Mouse (Mus musculus) CH12.LX (cell line): ENCODE data around the gene Cecr2. TPM values are rescaled to one million over a fixed set of nuclear protein-coding genes. Genes with fewer than 3 reads are reported as not detected.
A peak's percentile ranks its signal among the peaks of the same experiment; 100 is the strongest.

ENCODE experiments used
- DNase-seq: peaks from one replicate; pipeline ENCODE4 v3.0.0-alpha.2; 2013; ENCODE audit errors: extremely low read depth
- H3K27ac ChIP-seq: 2 replicates; pipeline ENCODE4 v1.5.1; 2012; ENCODE audit warnings: low read depth, mild to moderate bottlenecking, control low read depth, moderate library complexity; ENCODE audit not compliant: insufficient read depth
- H3K27me3 ChIP-seq: replicated peaks from 2 replicates; pipeline ENCODE3; 2012; ENCODE audit warnings: inconsistent platforms
- H3K36me3 ChIP-seq, 2 experiments: replicated peaks in 1 of 2; 2 replicates each; pipeline versions ENCODE3 to v1.6.1; 2012; ENCODE audit warnings: inconsistent platforms in 1 of 2, low read length in 1 of 2, mild to moderate bottlenecking in 1 of 2, mixed read lengths in 1 of 2, moderate library complexity in 1 of 2; ENCODE audit not compliant: control insufficient read depth in 1 of 2, insufficient read depth in 1 of 2
- H3K4me1 ChIP-seq, 2 experiments: 2 replicates each; pipeline ENCODE4 v1.6.1; 2012; ENCODE audit warnings: inconsistent platforms in 1 of 2, moderate library complexity in 1 of 2; ENCODE audit not compliant: insufficient read depth in 2 of 2, control insufficient read depth in 1 of 2
- H3K4me2 ChIP-seq: 2 replicates; pipeline ENCODE4 v1.6.1; 2012; ENCODE audit warnings: low read depth, mild to moderate bottlenecking, control low read depth; ENCODE audit not compliant: poor library complexity, insufficient read depth, severe bottlenecking
- H3K4me3 ChIP-seq, 3 experiments: fragments of 150-350 bp in 1 of 3; sonication (generic) in 1 of 3; replicated peaks in 1 of 3; 2 replicates each; pipeline versions ENCODE3 to v1.5.1; 2011 to 2012; ENCODE audit warnings: low read depth in 2 of 3, low read length in 2 of 3, mild to moderate bottlenecking in 2 of 3, moderate library complexity in 2 of 3, control low read depth in 1 of 3, improper control_type of control experiment in 1 of 3, inconsistent platforms in 1 of 3, mixed read lengths in 1 of 3; ENCODE audit not compliant: poor library complexity in 1 of 3
- H3K79me2 ChIP-seq: replicated peaks from 2 replicates; pipeline ENCODE4 v1.6.1; 2012; ENCODE audit warnings: mild to moderate bottlenecking, moderate library complexity; ENCODE audit not compliant: control insufficient read depth, poor library complexity, insufficient read depth, severe bottlenecking; ENCODE audit errors: extremely low read depth
- H3K9ac ChIP-seq: 2 replicates; pipeline ENCODE4 v1.6.1; 2012; ENCODE audit warnings: low read depth, mild to moderate bottlenecking, control low read depth, moderate library complexity; ENCODE audit not compliant: insufficient read depth
- H3K9me3 ChIP-seq: replicated peaks from 2 replicates; pipeline ENCODE3; 2012; ENCODE audit warnings: low read length, inconsistent platforms, mixed read lengths
- BHLHE40 ChIP-seq: IDR thresholded peaks from 2 replicates; pipeline ENCODE4 v1.6.1; 2011; ENCODE audit warnings: mild to moderate bottlenecking, low read depth, low read length, improper control_type of control experiment
- CHD2 ChIP-seq: IDR thresholded peaks from 2 replicates; pipeline ENCODE4 v1.6.1; 2011; ENCODE audit warnings: low read length, improper control_type of control experiment
- E2F4 ChIP-seq: IDR thresholded peaks from 2 replicates; pipeline ENCODE4 v1.6.1; 2011; ENCODE audit warnings: low read depth, low read length, improper control_type of control experiment; ENCODE audit not compliant: insufficient replicate concordance
- ETS1 ChIP-seq: conservative IDR thresholded peaks from 2 replicates; pipeline ENCODE4 v1.6.1; 2012; ENCODE audit warnings: low read depth, mild to moderate bottlenecking, inconsistent platforms, low read length, improper control_type of control experiment, moderate library complexity
- HCFC1 ChIP-seq: IDR thresholded peaks from 2 replicates; pipeline ENCODE4 v1.6.1; 2012; ENCODE audit warnings: low read depth, mild to moderate bottlenecking, inconsistent platforms, low read length, improper control_type of control experiment
- IRF4 ChIP-seq: IDR thresholded peaks from 2 replicates; pipeline ENCODE4 v1.6.1; 2014; ENCODE audit warnings: low read depth, mild to moderate bottlenecking, inconsistent platforms, low read length, improper control_type of control experiment
- JUND ChIP-seq: conservative IDR thresholded peaks from 2 replicates; pipeline ENCODE4 v1.6.1; 2011; ENCODE audit warnings: low read depth, low read length, improper control_type of control experiment
- MAX ChIP-seq: IDR thresholded peaks from 2 replicates; pipeline ENCODE4 v1.6.1; 2011; ENCODE audit warnings: low read length, improper control_type of control experiment
- MAZ ChIP-seq: IDR thresholded peaks from 2 replicates; pipeline ENCODE4 v1.6.1; 2012; ENCODE audit warnings: low read depth, mild to moderate bottlenecking, inconsistent platforms, low read length, improper control_type of control experiment, moderate library complexity
- MEF2A ChIP-seq: IDR thresholded peaks from 2 replicates; pipeline ENCODE4 v1.6.1; 2014; ENCODE audit warnings: low read depth, mild to moderate bottlenecking, inconsistent platforms, low read length, improper control_type of control experiment, borderline replicate concordance
- MXI1 ChIP-seq: IDR thresholded peaks from 2 replicates; pipeline ENCODE4 v1.6.1; 2011; ENCODE audit warnings: mild to moderate bottlenecking, low read depth, low read length, improper control_type of control experiment
- NELFE ChIP-seq: IDR thresholded peaks from 2 replicates; pipeline ENCODE4 v1.6.1; 2011; ENCODE audit warnings: low read depth, low read length, improper control_type of control experiment
- NRF1 ChIP-seq: IDR thresholded peaks from 2 replicates; pipeline ENCODE4 v1.6.1; 2014; ENCODE audit warnings: low read depth, mild to moderate bottlenecking, inconsistent platforms, low read length, improper control_type of control experiment, moderate library complexity
- PAX5 ChIP-seq: IDR thresholded peaks from 2 replicates; pipeline ENCODE4 v1.6.1; 2012; ENCODE audit warnings: low read length, inconsistent platforms, mixed read lengths
- POLR2A ChIP-seq: IDR thresholded peaks from 2 replicates; pipeline ENCODE4 v1.6.1; 2011; ENCODE audit warnings: low read depth, mild to moderate bottlenecking, improper control_type of control experiment, low read length
- POLR2AphosphoS2 ChIP-seq: IDR thresholded peaks from 2 replicates; pipeline ENCODE4 v1.6.1; 2011; ENCODE audit warnings: low read depth, low read length, improper control_type of control experiment
- RCOR1 ChIP-seq: conservative IDR thresholded peaks from 2 replicates; pipeline ENCODE4 v1.6.1; 2012; ENCODE audit warnings: low read depth, mild to moderate bottlenecking, inconsistent platforms, low read length, improper control_type of control experiment
- SIN3A ChIP-seq: IDR thresholded peaks from 2 replicates; pipeline ENCODE4 v1.6.1; 2012; ENCODE audit warnings: low read length, improper control_type of control experiment, inconsistent platforms
- SMC3 ChIP-seq: IDR thresholded peaks from 2 replicates; pipeline ENCODE4 v1.6.1; 2011; ENCODE audit warnings: low read depth, low read length, improper control_type of control experiment
- TBP ChIP-seq: conservative IDR thresholded peaks from 2 replicates; pipeline ENCODE4 v1.6.1; 2011; ENCODE audit warnings: low read depth, low read length, improper control_type of control experiment
- TCF12 ChIP-seq: IDR thresholded peaks from 2 replicates; pipeline ENCODE4 v1.6.1; 2014; ENCODE audit warnings: low read depth, mild to moderate bottlenecking, inconsistent platforms, low read length, improper control_type of control experiment
- UBTF ChIP-seq: IDR thresholded peaks from 2 replicates; pipeline ENCODE4 v1.6.1; 2012; ENCODE audit warnings: low read depth, mild to moderate bottlenecking, inconsistent platforms, low read length, improper control_type of control experiment, moderate library complexity
- USF1 ChIP-seq: IDR thresholded peaks from 2 replicates; pipeline ENCODE4 v1.6.1; 2014; ENCODE audit warnings: low read depth, mild to moderate bottlenecking, inconsistent platforms, low read length, improper control_type of control experiment
- dilution Hi-C: fragments of 300-500 bp; cut with MboI; formaldehyde crosslinking; loops from 2 replicates; pipeline ENCODE4 v1.14.3; 2020; ENCODE audit warnings: low sequenced_read_pairs; ENCODE audit not compliant: extremely low pct_unique_long_range_greater_than_20kb, extremely low pct_ligation_motif_present
- in situ Hi-C: fragments of 300-500 bp; cut with MboI; formaldehyde crosslinking; loops from 3 replicates; pipeline ENCODE4 v1.14.3; 2019; ENCODE audit warnings: low sequenced_read_pairs, low pct_ligation_motif_present, low pct_unique_long_range_greater_than_20kb, mixed read lengths
- polyA plus RNA-seq: library from polyadenylated mRNA; unstranded; fragments of >175 nt; gene quantifications from 2 replicates; pipeline ENCODE4 v1.2.1, GENCODE M21; 2012; ENCODE audit warnings: low read depth; ENCODE audit not compliant: insufficient read length
- total RNA-seq, 2 experiments: library from RNA; depleted of rRNA; stranded (reverse); fragments of 300-350 nt in 1 of 2; fragments of >200 nt in 1 of 2; gene quantifications; 2 replicates each; pipeline ENCODE4 v1.2.3; 2012 to 2014

The Cecr2 gene
- total RNA-seq (2012; rRNA removed) (10.6 and 12.5 TPM in 2 replicates), total RNA-seq (2014; rRNA removed) (5.7 and 6.6 TPM in 2 replicates), polyA plus RNA-seq (15.0 and 16.9 TPM in 2 replicates)

GRCm38 (mm10) chr6:120665816-120666760, at the start of gene Cecr2:
Gene Cecr2 (plus strand): TSS chr6:120666369.
- Histone ChIP-seq H3K9ac (peak within 1 kb of the TSS; percentile 90), H3K9me3 (no peaks in the 10 kb centered on the region), H3K4me2 (peak within 1 kb of the TSS; percentile 63), H3K27ac (peak within 1 kb of the TSS; percentile 93), H3K27me3 (peaks cover 4% of the 10 kb centered on the region), H3K36me3 (no peaks in the 10 kb centered on the region), H3K4me3 (peak within 1 kb of the TSS; percentile 82 to 95 (median 88)), H3K4me1 (peaks cover 5 to 29% of the 10 kb centered on the region in 2 experiments; a peak in 3 of 4 replicates), H3K79me2 (peaks cover 36% of the 10 kb centered on the region)
- peak; percentile 58 for DNase-seq
- in situ Hi-C loops: no loop called here
- TF ChIP-seq POLR2AphosphoS2 (no peak), SMC3 (no peak), POLR2A (peak; percentile 65), TBP (0 out of 2 replicates have a peak, but pooled peaks have one; percentile 20), E2F4 (no peak), NRF1 (0 out of 2 replicates have a peak, but pooled peaks have one; percentile 4), MAZ (0 out of 2 replicates have a peak, but pooled peaks have one; percentile 18), SIN3A (peak; percentile 77), IRF4 (peak; percentile 8; the same call in 1 of the 2 replicates), MXI1 (peak; percentile 97), NELFE (no peak), BHLHE40 (peak; percentile 77), TCF12 (peak; percentile 18), MAX (peak; percentile 22; the same call in 1 of the 2 replicates), HCFC1 (no peak), MEF2A (peak; percentile 18; the same call in 1 of the 2 replicates), USF1 (peak; percentile 34), CHD2 (peak; percentile 74), UBTF (peak; percentile 91; the same call in 1 of the 2 replicates)
- dilution Hi-C loops: no loop called here

- no peaks in the 10 kb centered on the region for H3K36me3 ChIP-seq
- H3K79me2 ChIP-seq: no peaks in the 10 kb centered on the region
- no peaks in the 10 kb centered on the region for H3K27me3 ChIP-seq
- H3K9me3 ChIP-seq: no peaks in the 10 kb centered on the region
- dilution Hi-C loops (no loop called here), in situ Hi-C loops (no loop called here)
- DNase-seq: no peak
- no peak overlapping the region for H3K4me3 ChIP-seq
- H3K9ac ChIP-seq: no peak overlapping the region
- no peak overlapping the region for H3K27ac ChIP-seq
- TF ChIP-seq JUND (no peak), ETS1 (no peak), MEF2A (no peak), PAX5 (no peak), RCOR1 (no peak)
- H3K4me1 ChIP-seq: peaks cover 12 to 32% of the 10 kb centered on the region in 2 experiments
- no peak overlapping the region for H3K4me2 ChIP-seq
Observed at GRCm38 (mm10) chr6:120617586-120617985, 48.6 kb upstream of the Cecr2 start.
